Mouse (Mus musculus): ENCODE results near the gene Alx3. TPM values are rescaled to one million over a fixed set of nuclear protein-coding genes. Genes with fewer than 3 reads are reported as not detected.

Gene Alx3
- polyA plus RNA-seq, 1 experiment from 2014 or later, result 0.26 TPM

- H3K27ac ChIP-seq (ENCODE audit: low read depth, low read length), result no peak overlapping the region
- no peak for ATAC-seq (ENCODE audit: low FRiP score, low TSS enrichment)
- 93% methylated on average over 8 of the region's 8 CpGs for WGBS
- H3K27me3 ChIP-seq (ENCODE audit: control insufficient read depth, insufficient read depth, low read length), result no peaks in the 10 kb centered on the region
- H3K4me2 ChIP-seq (replicated peaks; ENCODE audit: low read depth, low read length), result no peak overlapping the region
- no peaks in the 10 kb centered on the region for H3K9me3 ChIP-seq (ENCODE audit: control insufficient read depth, low read length)
- H3K4me3 ChIP-seq (ENCODE audit: low read length), result no peak overlapping the region
- H3K9ac ChIP-seq (ENCODE audit: low read depth, low read length), result no peak overlapping the region
- peaks cover 78% of the 10 kb centered on the region for H3K36me3 ChIP-seq (ENCODE audit: control insufficient read depth, insufficient read depth, low read length)
- no peaks in the 10 kb centered on the region for H3K4me1 ChIP-seq (ENCODE audit: control insufficient read depth, insufficient read depth, low read length)
These were observed 30.7 kb downstream of the Alx3 start for GRCm38 (mm10) chr3:107625536-107625935.

- Histone ChIP-seq H3K4me3 (ENCODE audit: low read length) (no peak overlapping the region), H3K36me3 (ENCODE audit: control insufficient read depth, insufficient read depth, low read length) (peaks cover 66% of the 10 kb centered on the region), H3K4me2 (replicated peaks; ENCODE audit: low read depth, low read length) (no peak overlapping the region), H3K9ac (ENCODE audit: low read depth, low read length) (no peak overlapping the region), H3K4me1 (ENCODE audit: control insufficient read depth, insufficient read depth, low read length) (no peaks in the 10 kb centered on the region), H3K9me3 (ENCODE audit: control insufficient read depth, low read length) (no peaks in the 10 kb centered on the region), H3K27ac (ENCODE audit: low read depth, low read length) (no peak overlapping the region), H3K27me3 (ENCODE audit: control insufficient read depth, insufficient read depth, low read length) (no peaks in the 10 kb centered on the region)
- no peak for ATAC-seq (ENCODE audit: low FRiP score, low TSS enrichment)
- WGBS, result 93% methylated on average over 8 of the region's 8 CpGs
These were observed 31.9 kb downstream of the Alx3 start for GRCm38 (mm10) chr3:107626751-107627150.

- Histone ChIP-seq H3K36me3 (ENCODE audit: control insufficient read depth, insufficient read depth, low read length) (peaks cover 59% of the 10 kb centered on the region), H3K4me3 (ENCODE audit: low read length) (no peak overlapping the region), H3K9me3 (ENCODE audit: control insufficient read depth, low read length) (no peaks in the 10 kb centered on the region), H3K9ac (ENCODE audit: low read depth, low read length) (no peak overlapping the region), H3K4me2 (replicated peaks; ENCODE audit: low read depth, low read length) (no peak overlapping the region), H3K27ac (ENCODE audit: low read depth, low read length) (no peak overlapping the region), H3K4me1 (ENCODE audit: control insufficient read depth, insufficient read depth, low read length) (no peaks in the 10 kb centered on the region), H3K27me3 (ENCODE audit: control insufficient read depth, insufficient read depth, low read length) (no peaks in the 10 kb centered on the region)
- no peak for ATAC-seq (ENCODE audit: low FRiP score, low TSS enrichment)
- WGBS, result 93% methylated on average over 7 of the region's 7 CpGs
These were observed 32.8 kb downstream of the Alx3 start for GRCm38 (mm10) chr3:107627641-107628040.

GRCm38 (mm10) chr3:107628551-107628950, 33.7 kb downstream of the Alx3 start:
- no peak overlapping the region for H3K4me3 ChIP-seq (ENCODE audit: low read length)
- H3K9ac ChIP-seq (ENCODE audit: low read depth, low read length), result no peak overlapping the region
- no peaks in the 10 kb centered on the region for H3K9me3 ChIP-seq (ENCODE audit: control insufficient read depth, low read length)
- no peak overlapping the region for H3K27ac ChIP-seq (ENCODE audit: low read depth, low read length)
- no peaks in the 10 kb centered on the region for H3K4me1 ChIP-seq (ENCODE audit: control insufficient read depth, insufficient read depth, low read length)
- H3K27me3 ChIP-seq (ENCODE audit: control insufficient read depth, insufficient read depth, low read length), result no peaks in the 10 kb centered on the region
- no peak overlapping the region for H3K4me2 ChIP-seq (replicated peaks; ENCODE audit: low read depth, low read length)
- WGBS, result 86% methylated on average over 2 of the region's 2 CpGs
- peaks cover 50% of the 10 kb centered on the region for H3K36me3 ChIP-seq (ENCODE audit: control insufficient read depth, insufficient read depth, low read length)
- ATAC-seq (ENCODE audit: low FRiP score, low TSS enrichment), result no peak

- Histone ChIP-seq H3K4me1 (ENCODE audit: control insufficient read depth, insufficient read depth, low read length) (no peaks in the 10 kb centered on the region), H3K27ac (ENCODE audit: low read depth, low read length) (no peak overlapping the region), H3K36me3 (ENCODE audit: control insufficient read depth, insufficient read depth, low read length) (peaks cover 42% of the 10 kb centered on the region), H3K4me3 (ENCODE audit: low read length) (no peak overlapping the region), H3K9me3 (ENCODE audit: control insufficient read depth, low read length) (no peaks in the 10 kb centered on the region), H3K9ac (ENCODE audit: low read depth, low read length) (no peak overlapping the region), H3K4me2 (replicated peaks; ENCODE audit: low read depth, low read length) (no peak overlapping the region), H3K27me3 (ENCODE audit: control insufficient read depth, insufficient read depth, low read length) (no peaks in the 10 kb centered on the region)
- ATAC-seq (ENCODE audit: low FRiP score, low TSS enrichment), result no peak
- WGBS, result 89% methylated on average over 4 of the region's 4 CpGs
These were observed 34.6 kb downstream of the Alx3 start for GRCm38 (mm10) chr3:107629411-107629810.

GRCm38 (mm10) chr3:107630682-107631522, 36.1 kb downstream of the Alx3 start, which contains the start of gene Gm10961:
TSS of gene Gm10961 (plus strand) at chr3:107631322.
- under 1% methylated on average over 43 of the region's 48 CpGs for WGBS
- H3K27me3 ChIP-seq (ENCODE audit: control insufficient read depth, insufficient read depth, low read length), result no peaks in the 10 kb centered on the region
- H3K4me1 ChIP-seq (ENCODE audit: control insufficient read depth, insufficient read depth, low read length), result no peaks in the 10 kb centered on the region
- H3K36me3 ChIP-seq (ENCODE audit: control insufficient read depth, insufficient read depth, low read length), result peaks cover 27% of the 10 kb centered on the region
- no peaks in the 10 kb centered on the region for H3K9me3 ChIP-seq (ENCODE audit: control insufficient read depth, low read length)
- ATAC-seq (ENCODE audit: low FRiP score, low TSS enrichment), result peak; percentile 83
- peak within 1 kb of the TSS; percentile 69 for H3K4me2 ChIP-seq (replicated peaks; ENCODE audit: low read depth, low read length)
- peak within 1 kb of the TSS; percentile 83 for H3K9ac ChIP-seq (ENCODE audit: low read depth, low read length)
- H3K27ac ChIP-seq (ENCODE audit: low read depth, low read length), result peak within 1 kb of the TSS; percentile 67
- H3K4me3 ChIP-seq (ENCODE audit: low read length), result peak within 1 kb of the TSS; percentile 79

GRCm38 (mm10) chr3:107631523-107631958, 36.7 kb downstream of the Alx3 start, which contains the start of gene Strip1:
TSS of gene Strip1 (minus strand) at chr3:107631694.
- Histone ChIP-seq H3K36me3 (ENCODE audit: control insufficient read depth, insufficient read depth, low read length) (peaks cover 21% of the 10 kb centered on the region), H3K9ac (ENCODE audit: low read depth, low read length) (peak within 1 kb of the TSS; percentile 83), H3K27ac (ENCODE audit: low read depth, low read length) (peak within 1 kb of the TSS; percentile 67), H3K4me1 (ENCODE audit: control insufficient read depth, insufficient read depth, low read length) (no peaks in the 10 kb centered on the region), H3K4me2 (replicated peaks; ENCODE audit: low read depth, low read length) (peak within 1 kb of the TSS; percentile 69), H3K9me3 (ENCODE audit: control insufficient read depth, low read length) (no peaks in the 10 kb centered on the region), H3K4me3 (ENCODE audit: low read length) (peak within 1 kb of the TSS; percentile 79), H3K27me3 (ENCODE audit: control insufficient read depth, insufficient read depth, low read length) (no peaks in the 10 kb centered on the region)
- under 1% methylated on average over 23 of the region's 35 CpGs for WGBS
- ATAC-seq (ENCODE audit: low FRiP score, low TSS enrichment), result peak; percentile 96

GRCm38 (mm10) chr3:107632786-107633185, 38.0 kb downstream of the Alx3 start:
- H3K27me3 ChIP-seq (ENCODE audit: control insufficient read depth, insufficient read depth, low read length), result no peaks in the 10 kb centered on the region
- no peak overlapping the region for H3K9ac ChIP-seq (ENCODE audit: low read depth, low read length)
- H3K36me3 ChIP-seq (ENCODE audit: control insufficient read depth, insufficient read depth, low read length), result peaks cover 9% of the 10 kb centered on the region; the same call in 1 of the 2 replicates
- ATAC-seq (ENCODE audit: low FRiP score, low TSS enrichment), result no peak
- H3K4me1 ChIP-seq (ENCODE audit: control insufficient read depth, insufficient read depth, low read length), result no peaks in the 10 kb centered on the region
- H3K4me3 ChIP-seq (ENCODE audit: low read length), result no peak overlapping the region
- H3K27ac ChIP-seq (ENCODE audit: low read depth, low read length), result no peak overlapping the region
- 87% methylated on average over 4 of the region's 4 CpGs for WGBS
- no peak overlapping the region for H3K4me2 ChIP-seq (replicated peaks; ENCODE audit: low read depth, low read length)
- H3K9me3 ChIP-seq (ENCODE audit: control insufficient read depth, low read length), result no peaks in the 10 kb centered on the region

- 92% methylated on average over 9 of the region's 9 CpGs for WGBS
- ATAC-seq (ENCODE audit: low FRiP score, low TSS enrichment), result no peak
These were observed 39.1 kb downstream of the Alx3 start for GRCm38 (mm10) chr3:107633906-107634305.

More at GRCm38 (mm10) chr3:107633906-107634305, 39.1 kb downstream of the Alx3 start:
- Histone ChIP-seq H3K9me3 (ENCODE audit: control insufficient read depth, low read length) (no peaks in the 10 kb centered on the region), H3K4me3 (ENCODE audit: low read length) (no peak overlapping the region), H3K27me3 (ENCODE audit: control insufficient read depth, insufficient read depth, low read length) (no peaks in the 10 kb centered on the region), H3K36me3 (ENCODE audit: control insufficient read depth, insufficient read depth, low read length) (peaks cover 4% of the 10 kb centered on the region; the same call in 1 of the 2 replicates), H3K4me2 (replicated peaks; ENCODE audit: low read depth, low read length) (no peak overlapping the region), H3K9ac (ENCODE audit: low read depth, low read length) (no peak overlapping the region), H3K27ac (ENCODE audit: low read depth, low read length) (no peak overlapping the region), H3K4me1 (ENCODE audit: control insufficient read depth, insufficient read depth, low read length) (no peaks in the 10 kb centered on the region)

Measured in kidney, embryonic 14.5 days (tissue).